Mouse (Mus musculus) lung, adult 2 months (tissue): ENCODE results near the gene Camta1.

Experiments used
- CTCF ChIP-seq: fragments of 200-500 bp; IDR thresholded peaks from 2 replicates; pipeline ENCODE4 v1.5.1; 2011; ENCODE audit warnings: mild to moderate bottlenecking, low read length, control low read depth; ENCODE audit not compliant: insufficient read depth
- POLR2A ChIP-seq: fragments of 200-500 bp; IDR thresholded peaks from 2 replicates; pipeline ENCODE4 v1.6.1; 2011; ENCODE audit warnings: low read depth, mild to moderate bottlenecking, control low read depth, low read length, borderline replicate concordance; ENCODE audit errors: extremely low read depth

DNA sequence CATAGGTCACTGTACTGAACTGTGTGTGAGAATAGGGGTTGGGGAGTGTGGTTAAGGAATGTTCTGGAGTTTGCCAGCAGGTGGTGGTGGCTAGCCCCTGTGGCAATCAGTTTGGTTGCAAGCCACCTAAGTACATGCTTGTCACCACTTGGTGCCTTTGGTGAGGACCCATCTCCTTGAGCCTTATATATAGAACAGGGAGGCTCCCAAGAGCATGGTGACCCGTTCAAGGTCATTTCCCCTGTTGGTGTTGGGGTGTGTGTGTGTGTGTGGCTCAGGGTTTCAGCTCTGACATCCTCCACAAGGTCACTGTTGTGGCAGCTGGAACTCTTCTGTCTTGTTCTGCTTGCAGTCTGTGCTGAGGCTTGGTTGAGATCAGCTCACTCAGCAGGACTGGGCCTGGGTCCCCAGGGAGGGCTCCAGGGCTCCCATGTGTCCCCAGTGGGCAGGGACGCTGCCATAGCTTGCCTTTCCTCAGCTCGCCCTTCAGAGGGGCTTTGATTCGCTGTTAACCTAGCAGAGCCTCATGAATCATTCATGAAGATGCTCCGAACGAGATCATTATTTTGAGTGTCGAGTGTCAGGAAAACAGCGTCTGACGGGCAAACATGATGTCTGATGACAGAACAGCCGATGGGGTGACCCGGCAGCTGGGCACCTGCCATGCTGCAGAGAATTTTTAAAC is 667.5 kb downstream of the Camta1 start:
- TF ChIP-seq POLR2A (no peak), CTCF (no peak)
